Mouse (Mus musculus) thymus, adult 2 months (tissue): ENCODE results near the gene Ppfia3. TPM values are rescaled to one million over a fixed set of nuclear protein-coding genes. Genes with fewer than 3 reads are reported as not detected.
A peak's percentile ranks its signal among the peaks of the same experiment; 100 is the strongest.

Source experiments
- DNase-seq: peaks from one replicate; pipeline ENCODE4 v3.0.0; 2021
- H3K27ac ChIP-seq: fragments of 200-500 bp; 2 replicates; pipeline ENCODE4 v1.5.1; 2012; ENCODE audit warnings: low read length, control low read depth; ENCODE audit not compliant: control insufficient read depth, insufficient read depth
- H3K27me3 ChIP-seq: fragments of 200-500 bp; 2 replicates; pipeline ENCODE4 v1.6.1; 2012; ENCODE audit warnings: mild to moderate bottlenecking, low read length, moderate library complexity, mixed read lengths; ENCODE audit not compliant: control insufficient read depth, insufficient read depth
- H3K36me3 ChIP-seq: fragments of 200-500 bp; 2 replicates; pipeline ENCODE4 v1.6.1; 2012; ENCODE audit warnings: mild to moderate bottlenecking, low read length, moderate library complexity; ENCODE audit not compliant: control insufficient read depth, insufficient read depth
- H3K4me1 ChIP-seq: fragments of 200-500 bp; replicated peaks from 2 replicates; pipeline ENCODE4 v1.6.1; 2012; ENCODE audit warnings: low read length; ENCODE audit not compliant: control insufficient read depth, insufficient read depth
- H3K4me3 ChIP-seq: fragments of 200-500 bp; 2 replicates; pipeline ENCODE4 v1.5.1; 2012; ENCODE audit warnings: mild to moderate bottlenecking, low read length, control low read depth, moderate library complexity; ENCODE audit not compliant: control insufficient read depth, insufficient read depth
- CTCF ChIP-seq: fragments of 200-500 bp; IDR thresholded peaks from 2 replicates; pipeline ENCODE4 v1.5.1; 2012; ENCODE audit warnings: mild to moderate bottlenecking, control low read depth, low read length, moderate library complexity, borderline replicate concordance; ENCODE audit not compliant: control insufficient read depth, poor library complexity, insufficient read depth; ENCODE audit errors: extremely low read depth
- POLR2A ChIP-seq: fragments of 200-500 bp; IDR thresholded peaks from 2 replicates; pipeline ENCODE4 v1.6.1; 2012; ENCODE audit warnings: mild to moderate bottlenecking, low read length, control low read depth, moderate library complexity; ENCODE audit not compliant: control insufficient read depth, poor library complexity, insufficient read depth; ENCODE audit errors: extremely low read depth
- WGBS: fragments of 180-500 bp; shearing (Covaris S2); methylation state at CpG from one replicate; pipeline ENCODE4 v1.1.7; 2018; 5-methylcytosine and 5-hydroxymethylcytosine counted together
- polyA plus RNA-seq: library from polyadenylated mRNA; depleted of rRNA; stranded (reverse); fragments of >200 nt; gene quantifications from 2 replicates; pipeline ENCODE4 v1.2.3, GENCODE M21; 2012

The Ppfia3 gene
- polyA plus RNA-seq, 1 experiment: 0.65 TPM

- Histone ChIP-seq H3K4me1 (no peaks in the 10 kb centered on the region), H3K27ac (no peak overlapping the region)
- 91% methylated on average over 4 of the region's 4 CpGs for WGBS
Measured at GRCm38 (mm10) chr7:45322245-45322644, 44.6 kb downstream of the Ppfia3 start.

GRCm38 (mm10) chr7:45316536-45316935, 50.3 kb downstream of the Ppfia3 start:
- Histone ChIP-seq H3K4me1 (no peaks in the 10 kb centered on the region), H3K27ac (no peak overlapping the region), H3K36me3 (no peaks in the 10 kb centered on the region), H3K4me3 (no peak overlapping the region), H3K27me3 (no peaks in the 10 kb centered on the region)
- no peak for DNase-seq
- 96% methylated on average over 14 of the region's 14 CpGs for WGBS
- TF ChIP-seq POLR2A (no peak), CTCF (no peak)

More at GRCm38 (mm10) chr7:45322245-45322644, 44.6 kb downstream of the Ppfia3 start:
- H3K27me3 ChIP-seq: no peaks in the 10 kb centered on the region
- no peak for TF ChIP-seq CTCF
- DNase-seq: no peak
- no peaks in the 10 kb centered on the region for H3K36me3 ChIP-seq
- H3K4me3 ChIP-seq: no peak overlapping the region

- no peak overlapping the region for H3K4me3 ChIP-seq
- DNase-seq: no peak
- no peaks in the 10 kb centered on the region for H3K36me3 ChIP-seq
- H3K4me1 ChIP-seq: no peaks in the 10 kb centered on the region
- no peak for TF ChIP-seq CTCF
- TF ChIP-seq POLR2A: no peak
- H3K27me3 ChIP-seq: no peaks in the 10 kb centered on the region
- no peak overlapping the region for H3K27ac ChIP-seq
- WGBS: 95% methylated on average over 10 of the region's 10 CpGs
Measured at GRCm38 (mm10) chr7:45315182-45315701, 51.6 kb downstream of the Ppfia3 start.

- no peak for TF ChIP-seq POLR2A
- TF ChIP-seq CTCF: no peak
- no peak overlapping the region for H3K4me3 ChIP-seq
- no peaks in the 10 kb centered on the region for H3K36me3 ChIP-seq
Measured at GRCm38 (mm10) chr7:45313495-45313894, 53.3 kb downstream of the Ppfia3 start.

GRCm38 (mm10) chr7:45312686-45313453, 53.9 kb downstream of the Ppfia3 start:
- H3K27me3 ChIP-seq: no peaks in the 10 kb centered on the region
- WGBS: 83% methylated on average over 10 of the region's 10 CpGs
- DNase-seq: no peak
- H3K4me3 ChIP-seq: no peak overlapping the region
- H3K27ac ChIP-seq: no peak overlapping the region
- peaks cover 11% of the 10 kb centered on the region; the same call in 1 of the 2 replicates for H3K4me1 ChIP-seq
- no peaks in the 10 kb centered on the region for H3K36me3 ChIP-seq
- TF ChIP-seq POLR2A (no peak), CTCF (no peak)

More at GRCm38 (mm10) chr7:45313495-45313894, 53.3 kb downstream of the Ppfia3 start:
- Histone ChIP-seq H3K27me3 (no peaks in the 10 kb centered on the region), H3K4me1 (peaks cover 7% of the 10 kb centered on the region; the same call in 1 of the 2 replicates), H3K27ac (no peak overlapping the region)
- DNase-seq: no peak
- WGBS: 78% methylated on average over 9 of the region's 9 CpGs

GRCm38 (mm10) chr7:45312023-45312422, 54.8 kb downstream of the Ppfia3 start:
- Histone ChIP-seq H3K4me3 (no peak overlapping the region), H3K36me3 (no peaks in the 10 kb centered on the region), H3K27me3 (no peaks in the 10 kb centered on the region), H3K4me1 (peaks cover 12% of the 10 kb centered on the region; the same call in 1 of the 2 replicates), H3K27ac (no peak overlapping the region)
- TF ChIP-seq POLR2A (no peak), CTCF (no peak)
- 92% methylated on average over 8 of the region's 8 CpGs for WGBS
- no peak for DNase-seq

GRCm38 (mm10) chr7:45309455-45309854, 57.4 kb downstream of the Ppfia3 start:
- H3K27ac ChIP-seq: no peak overlapping the region
- peak; percentile 31 for DNase-seq
- no peak for TF ChIP-seq CTCF
- no peak for TF ChIP-seq POLR2A

More at GRCm38 (mm10) chr7:45309455-45309854, 57.4 kb downstream of the Ppfia3 start:
- peaks cover 15% of the 10 kb centered on the region for H3K4me1 ChIP-seq
- no peaks in the 10 kb centered on the region for H3K36me3 ChIP-seq
- H3K27me3 ChIP-seq: no peaks in the 10 kb centered on the region
- 35% methylated on average over 9 of the region's 9 CpGs for WGBS
- no peak overlapping the region for H3K4me3 ChIP-seq
